15 mouse cellular contexts compared by ENCODE assay signal in the genomic region with DNA sequence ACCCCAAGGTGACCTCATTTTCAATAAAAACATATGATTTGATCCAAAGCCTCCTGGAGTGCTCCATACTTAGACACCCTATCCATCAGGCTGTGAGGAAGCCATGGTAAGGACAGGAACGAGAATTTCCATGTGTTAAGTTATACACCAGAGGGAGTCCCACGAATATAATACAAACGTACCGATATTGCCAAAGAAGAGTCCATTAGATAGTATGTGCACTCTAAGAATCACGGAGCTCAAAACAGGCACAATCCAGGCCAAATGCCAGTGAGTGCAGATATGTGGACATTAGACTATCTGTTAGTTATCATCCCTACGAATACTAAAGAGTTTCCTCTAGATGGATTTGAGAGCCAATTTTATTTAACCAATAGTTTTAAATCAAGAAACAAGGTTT.
"Had no signal": no experiment of that assay in that cellular context is flagged by ENCODE, and none has a peak within 500 bp of the region (broad histone marks: within the 10 kb centered on the region; RNA-seq: fewer than 3 reads in every experiment).

No protein-coding gene starts in this region.

- ATAC-seq: liver, postnatal 0 days; midbrain, embryonic 13.5 days; midbrain, embryonic 15.5 days had no signal

- DNase-seq: liver, postnatal 0 days; lung, adult 2 months; lung, postnatal 14 days; right cerebral cortex, postnatal 14 days; thymus, adult 18-20 months; thymus, postnatal 14 days; thymus, postnatal 36 days had no signal

- H3K27ac ChIP-seq: liver, embryonic 15.5 days; macrophage; midbrain, embryonic 13.5 days; midbrain, embryonic 15.5 days; neural tube, embryonic 12.5 days; stomach, embryonic 15.5 days had no signal

- H3K9me3 ChIP-seq: liver, embryonic 15.5 days; midbrain, embryonic 13.5 days; midbrain, embryonic 15.5 days; neural tube, embryonic 12.5 days; stomach, embryonic 15.5 days had no signal

- H3K36me3 ChIP-seq: liver, embryonic 15.5 days; midbrain, embryonic 13.5 days; midbrain, embryonic 15.5 days; neural tube, embryonic 12.5 days; stomach, embryonic 15.5 days had no signal

- H3K9ac ChIP-seq: liver, embryonic 15.5 days; liver, postnatal 0 days; midbrain, embryonic 13.5 days; midbrain, embryonic 15.5 days; neural tube, embryonic 12.5 days; stomach, embryonic 15.5 days had no signal

- H3K4me3 ChIP-seq: liver, embryonic 15.5 days; megakaryocyte, embryonic 14.5 days; midbrain, embryonic 13.5 days; midbrain, embryonic 15.5 days; neural tube, embryonic 12.5 days; stomach, embryonic 15.5 days had no signal

- H3K4me1 ChIP-seq: liver, embryonic 15.5 days; megakaryocyte, embryonic 14.5 days; midbrain, embryonic 15.5 days; neural tube, embryonic 12.5 days; stomach, embryonic 15.5 days had no signal

- H3K27me3 ChIP-seq: liver, embryonic 15.5 days; midbrain, embryonic 13.5 days; midbrain, embryonic 15.5 days; neural tube, embryonic 12.5 days; stomach, embryonic 15.5 days had no signal

- H3K4me2 ChIP-seq: liver, embryonic 15.5 days; midbrain, embryonic 11.5 days; midbrain, embryonic 13.5 days; midbrain, embryonic 15.5 days; neural tube, embryonic 12.5 days; stomach, embryonic 15.5 days had no signal
